Mouse (Mus musculus) gastrocnemius, adult 18-20 months (tissue): ENCODE data around the gene Cd207. TPM values are rescaled to one million over a fixed set of nuclear protein-coding genes. Genes with fewer than 3 reads are reported as not detected.
"Not testable (repeated sequence)": the region's sequence is repeated elsewhere in the genome, so short reads cannot be mapped to it uniquely, and the experiment has no call there.

Source experiments
- DNase-seq: peaks from one replicate; pipeline ENCODE4 v3.0.0; 2021; ENCODE audit warnings: low spot score
- total RNA-seq, 2 experiments: library from RNA; stranded (reverse); gene quantifications; 2 replicates each; pipeline ENCODE4 v1.2.3; 2021

Gene Cd207
- total RNA-seq, 2 experiments from 2014 or later = not detected

- no peak for DNase-seq
Observed at GRCm38 (mm10) chr6:83697932-83698331, 20.3 kb upstream of the Cd207 start.

DNA sequence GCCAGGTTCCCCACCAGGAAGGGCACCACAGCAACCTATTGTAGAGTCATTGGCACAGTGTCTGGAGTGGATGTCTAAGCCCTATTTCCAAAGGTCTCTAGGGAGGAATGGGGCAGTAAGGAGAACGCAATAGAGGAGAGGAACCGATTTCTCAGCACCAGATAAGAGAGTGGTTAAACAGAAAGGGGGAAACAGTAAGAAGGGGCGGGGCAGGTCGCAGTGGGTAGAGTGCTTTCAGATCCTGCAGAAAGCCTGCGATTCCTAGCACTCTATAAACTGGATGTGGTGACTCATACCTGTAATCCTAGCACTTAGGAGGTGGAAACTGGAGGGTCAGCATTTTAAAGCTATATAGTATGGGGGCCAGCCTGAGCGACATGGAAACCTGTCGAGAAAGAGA is 19.0 kb upstream of the Cd207 start:
- DNase-seq = no peak

DNA sequence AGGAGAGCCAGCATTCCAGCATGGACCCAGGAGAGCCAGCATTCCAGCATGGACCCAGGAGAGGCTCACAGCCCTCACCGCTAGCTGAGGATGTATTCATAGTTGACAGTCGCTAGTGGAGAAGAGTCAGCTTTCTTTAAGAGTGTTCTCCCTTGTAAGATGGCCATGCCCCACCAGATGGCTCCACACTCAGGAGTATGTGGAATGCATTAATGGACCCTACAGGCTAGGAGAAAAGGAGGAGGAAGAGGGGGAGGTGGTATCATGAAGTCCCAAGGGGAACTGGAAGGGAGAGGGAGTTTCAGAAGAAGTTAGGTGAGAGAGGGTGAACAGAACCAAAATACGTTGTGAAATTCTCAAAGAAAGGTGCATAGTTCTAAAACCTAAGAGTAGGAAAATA is 18.1 kb upstream of the Cd207 start:
- DNase-seq = no peak

DNA sequence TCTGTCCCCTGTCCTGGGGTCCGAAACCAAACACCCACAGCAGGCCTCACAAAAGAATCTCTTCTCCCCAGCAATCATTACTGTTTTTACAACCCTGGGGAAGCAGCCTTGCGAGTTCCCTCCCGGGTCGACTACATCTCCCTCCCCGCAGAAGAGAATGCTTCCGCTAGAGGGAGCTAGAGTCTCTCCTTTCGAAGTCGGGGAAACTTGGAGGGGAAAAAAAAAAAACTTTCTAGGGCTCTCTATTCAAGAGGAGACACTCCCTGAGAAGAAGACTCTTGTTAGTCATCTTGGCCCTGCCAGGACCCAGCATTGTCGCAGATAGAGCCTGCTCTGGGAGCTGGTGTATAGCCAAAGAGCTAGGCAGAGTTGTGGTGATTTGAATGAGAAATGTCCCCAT is 16.2 kb upstream of the Cd207 start:
- DNase-seq = peak; percentile 68

DNA sequence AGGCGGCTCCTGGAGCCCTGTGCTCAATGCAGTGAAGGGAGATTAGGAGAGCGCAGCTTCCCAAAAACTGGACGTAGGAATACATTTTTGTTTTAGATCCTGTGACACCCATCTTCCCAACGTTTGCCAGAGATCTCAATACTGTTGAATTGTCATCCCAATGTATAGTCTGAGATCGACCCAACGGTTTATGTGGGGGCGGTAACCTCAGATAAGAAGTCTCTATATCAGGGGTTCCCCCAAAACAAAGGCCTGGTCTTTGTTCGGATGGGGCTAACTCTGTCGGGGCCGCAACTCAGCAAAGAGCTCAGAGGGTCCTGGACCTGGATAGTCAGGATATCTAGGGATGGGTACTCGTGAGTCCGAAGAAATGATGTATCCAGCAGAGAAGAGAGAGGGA is 15.3 kb upstream of the Cd207 start:
- no peak for DNase-seq

DNA sequence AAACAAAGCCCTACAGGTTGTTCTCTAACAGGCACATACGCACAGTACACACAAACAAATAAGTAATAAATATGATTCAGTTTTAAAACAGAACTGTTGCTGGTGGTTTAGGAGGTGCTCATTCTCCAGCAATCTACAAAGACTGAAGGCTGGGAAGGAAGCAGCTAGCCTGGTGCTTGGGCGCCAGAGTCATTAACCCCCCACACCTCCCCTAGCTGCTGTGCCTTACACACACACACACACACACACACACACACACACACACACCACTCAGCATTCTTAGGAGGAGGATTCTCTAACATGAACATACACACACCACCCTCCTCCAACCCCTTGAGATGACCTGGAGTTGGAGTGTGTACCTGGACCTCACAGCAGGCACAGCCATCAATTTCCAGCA is 13.3 kb upstream of the Cd207 start:
- no peak for DNase-seq

- DNase-seq = peak; percentile 41
Observed at GRCm38 (mm10) chr6:83690277-83690676, 12.6 kb upstream of the Cd207 start.

DNA sequence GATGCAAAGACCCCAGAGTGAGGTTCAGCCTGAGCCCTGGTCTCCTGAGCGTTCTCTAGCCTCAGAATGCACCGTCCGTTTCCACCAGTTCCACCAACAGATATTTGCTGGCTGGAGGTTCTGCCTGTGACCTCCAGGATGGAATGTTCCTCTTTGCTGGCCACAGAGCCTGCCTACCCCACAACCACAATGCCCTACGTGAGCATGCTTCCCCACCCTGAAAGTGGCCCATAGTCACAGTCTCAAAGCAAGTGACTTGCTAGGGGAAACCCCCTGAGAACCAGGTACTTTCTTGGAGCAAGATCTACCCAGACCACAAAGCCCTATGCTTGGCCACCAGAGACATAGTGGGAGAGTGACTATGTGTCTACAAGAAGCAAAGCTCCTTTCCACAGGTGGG is 11.7 kb upstream of the Cd207 start:
- no peak for DNase-seq

DNA sequence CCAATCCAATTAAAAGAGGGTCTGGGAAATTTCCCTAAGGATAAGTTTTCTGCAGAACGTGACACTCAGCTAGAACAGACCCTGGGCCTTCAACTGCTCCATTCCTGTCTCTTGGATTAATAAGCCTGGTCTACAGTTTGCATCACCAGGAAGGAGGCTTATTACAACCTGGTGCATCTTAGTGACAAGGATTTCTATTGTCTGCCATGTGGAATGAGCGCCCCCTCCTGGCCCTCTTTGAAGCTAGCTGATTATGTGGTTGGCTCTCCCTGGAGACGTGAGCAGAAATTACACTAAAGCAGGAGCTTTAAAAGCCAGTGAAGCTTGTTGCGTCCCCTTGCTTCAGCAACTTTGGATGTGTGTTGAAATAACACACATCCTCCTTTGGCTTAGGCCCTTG is 4.3 kb downstream of the Cd207 start:
- peak; percentile 32 for DNase-seq

GRCm38 (mm10) chr6:83665009-83665408 is 12.6 kb downstream of the Cd207 start:
- DNase-seq = no peak

- DNase-seq = no peak
Observed at GRCm38 (mm10) chr6:83660821-83661220, 16.8 kb downstream of the Cd207 start.

DNA sequence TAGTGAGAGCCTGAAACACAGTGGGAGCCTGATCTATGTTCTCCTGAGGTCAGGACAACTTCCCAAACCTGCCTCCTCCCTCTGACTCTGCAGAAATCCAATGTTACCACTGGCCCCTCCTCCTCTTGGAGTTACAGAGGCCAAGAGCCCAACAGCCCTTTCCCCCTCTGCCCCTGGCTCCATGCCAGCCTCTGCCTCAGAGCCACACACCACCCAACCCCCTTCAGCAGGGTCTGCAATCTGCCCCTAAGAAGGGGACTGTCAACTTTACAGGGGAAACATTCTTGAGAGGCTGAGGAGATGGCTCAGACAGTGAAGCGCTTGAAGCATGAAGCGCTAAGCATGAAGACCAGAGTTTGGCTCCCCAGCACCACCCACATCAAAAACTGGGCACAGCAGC is 21.6 kb downstream of the Cd207 start, which contains the start of gene Clec4f:
Clec4f (minus strand) TSS at position 101 of the 400 bp plus-strand sequence.
- DNase-seq = no peak

DNA sequence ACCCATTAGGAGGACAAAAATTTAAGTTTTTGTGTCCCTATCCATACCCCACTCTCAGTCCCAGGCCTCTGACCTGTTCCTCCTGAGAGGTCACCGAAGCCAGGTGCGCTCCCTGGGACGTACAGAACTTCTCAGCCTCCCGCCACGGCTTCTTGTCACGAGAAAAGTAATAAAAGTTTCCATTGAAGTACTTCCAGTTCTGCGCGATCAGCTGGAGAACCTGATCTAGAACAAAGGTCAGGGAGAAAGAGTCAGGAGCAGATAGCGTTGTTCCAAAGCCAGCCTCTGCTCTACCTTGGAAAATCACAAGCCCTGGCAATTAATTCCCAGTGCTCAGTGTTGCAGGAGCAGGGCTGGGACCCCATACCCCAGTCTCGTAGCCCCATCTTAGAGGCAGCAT is 30.9 kb downstream of the Cd207 start:
- DNase-seq = no peak

DNA sequence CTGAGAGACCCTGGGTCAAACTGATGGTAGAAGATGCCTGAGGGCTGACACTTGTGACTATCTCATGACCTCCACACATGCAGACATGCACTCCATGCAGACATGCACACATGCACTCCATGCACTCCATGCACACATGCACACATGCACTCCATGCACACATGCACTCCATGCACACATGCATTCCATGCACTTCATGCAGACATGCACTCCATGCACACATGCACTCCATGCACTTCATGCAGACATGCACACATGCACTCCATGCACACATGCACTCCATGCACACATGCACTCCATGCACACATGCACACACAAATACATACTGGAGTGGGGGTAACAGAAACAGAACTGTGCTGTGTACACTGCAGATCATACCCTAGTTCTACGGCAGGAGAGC is 42.3 kb downstream of the Cd207 start:
- DNase-seq = no peak

DNA sequence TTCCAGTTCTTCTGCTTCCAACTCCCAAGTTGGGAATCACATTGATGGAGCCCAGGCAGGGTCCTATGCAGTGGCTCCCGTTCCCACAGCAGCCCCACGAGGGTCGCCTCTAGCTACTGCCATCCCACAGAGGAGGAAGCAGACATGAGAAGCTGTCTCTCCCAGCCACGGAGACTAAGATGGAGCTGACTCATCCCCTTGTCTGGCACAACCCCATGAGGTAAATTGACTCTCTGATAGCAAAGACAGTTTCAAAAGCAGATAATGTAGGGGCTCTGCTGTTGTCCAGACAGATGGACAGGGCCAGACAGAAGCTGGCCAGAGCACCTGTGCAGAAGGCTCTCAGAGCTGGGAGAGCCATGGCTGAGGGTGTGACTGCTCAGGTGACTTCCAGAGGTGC is 43.0 kb downstream of the Cd207 start:
- not testable (repeated sequence) for DNase-seq

GRCm38 (mm10) chr6:83634106-83634505 is 43.6 kb downstream of the Cd207 start:
- not testable (repeated sequence) for DNase-seq

DNA sequence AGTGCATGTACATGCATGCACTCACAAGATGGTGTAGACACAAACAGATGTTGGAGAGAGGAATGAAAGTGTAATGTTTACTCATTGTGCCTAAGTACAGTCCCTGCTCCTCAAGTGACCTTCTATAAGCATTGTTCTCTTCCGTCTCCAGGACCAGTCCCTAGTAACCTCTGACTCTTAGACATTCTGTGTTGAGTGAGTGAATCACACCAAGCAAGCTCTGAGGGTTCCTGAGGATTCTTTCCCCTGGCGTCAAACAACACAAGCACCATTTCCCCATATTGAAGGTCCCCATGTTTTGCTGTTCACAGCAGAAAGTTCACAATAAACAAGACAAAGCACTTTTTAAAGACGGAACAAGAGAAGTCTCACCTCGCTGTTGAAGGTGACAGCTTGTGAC is 45.8 kb downstream of the Cd207 start:
- no peak for DNase-seq

- DNase-seq = no peak
Observed at GRCm38 (mm10) chr6:83626781-83627180, 50.9 kb downstream of the Cd207 start.

Other genes with a start within 250 kb of the Cd207 start
- gene Tet3, start 218.8 kb downstream of the Cd207 start, total RNA-seq = 10 to 100 TPM; 10.9 to 13.4 TPM
- gene Dguok, start 170.9 kb downstream of the Cd207 start, total RNA-seq = 10 to 100 TPM; 17.4 to 20.6 TPM
- 1 to 10 TPM in 1 of 2 experiments, under 1 TPM in 1; 0.40 to 1.6 TPM for gene Actg2, start 141.6 kb downstream of the Cd207 start, total RNA-seq
- 1 to 10 TPM; 6.2 to 6.8 TPM for gene Stambp, start 105.1 kb downstream of the Cd207 start, total RNA-seq
- gene Clec4f, start 21.7 kb downstream of the Cd207 start, total RNA-seq = not detected
- not detected for gene Vax2, start 33.4 kb upstream of the Cd207 start, total RNA-seq
- not detected for gene Atp6v1b1, start 65.1 kb upstream of the Cd207 start, total RNA-seq
- not detected for gene Ankrd53, start 84.8 kb upstream of the Cd207 start, total RNA-seq
- 10 to 100 TPM; 41.1 to 55.3 TPM for gene Tex261, start 98.0 kb upstream of the Cd207 start, total RNA-seq
- 1 to 10 TPM; 4.5 to 8.6 TPM for gene Nagk, start 117.1 kb upstream of the Cd207 start, total RNA-seq
- gene Paip2b, start 153.9 kb upstream of the Cd207 start, total RNA-seq = 100 to 1,000 TPM in 1 of 2 experiments, 10 to 100 TPM in 1; 97.9 to 101 TPM
- 10 to 100 TPM; 33.6 to 44.5 TPM for gene Zfp638, start 189.3 kb upstream of the Cd207 start, total RNA-seq